Mouse (Mus musculus) olfactory bulb, adult 2 months (tissue): ENCODE data around the gene Prok1.

Source experiments
- CTCF ChIP-seq: fragments of 200-500 bp; IDR thresholded peaks from 2 replicates; pipeline ENCODE4 v1.5.1; 2012; ENCODE audit warnings: low read depth, mild to moderate bottlenecking, low read length, moderate library complexity; ENCODE audit not compliant: insufficient read depth
- POLR2A ChIP-seq: fragments of 200-500 bp; IDR thresholded peaks from 2 replicates; pipeline ENCODE4 v1.6.1; 2012; ENCODE audit warnings: mild to moderate bottlenecking, low read depth, low read length, moderate library complexity; ENCODE audit not compliant: insufficient read depth

GRCm38 (mm10) chr3:107256724-107257123 is 17.2 kb upstream of the Prok1 start:
- TF ChIP-seq POLR2A (no peak), CTCF (no peak)
